ENCODE assay signal across 8 mouse cellular contexts in the genomic region with DNA sequence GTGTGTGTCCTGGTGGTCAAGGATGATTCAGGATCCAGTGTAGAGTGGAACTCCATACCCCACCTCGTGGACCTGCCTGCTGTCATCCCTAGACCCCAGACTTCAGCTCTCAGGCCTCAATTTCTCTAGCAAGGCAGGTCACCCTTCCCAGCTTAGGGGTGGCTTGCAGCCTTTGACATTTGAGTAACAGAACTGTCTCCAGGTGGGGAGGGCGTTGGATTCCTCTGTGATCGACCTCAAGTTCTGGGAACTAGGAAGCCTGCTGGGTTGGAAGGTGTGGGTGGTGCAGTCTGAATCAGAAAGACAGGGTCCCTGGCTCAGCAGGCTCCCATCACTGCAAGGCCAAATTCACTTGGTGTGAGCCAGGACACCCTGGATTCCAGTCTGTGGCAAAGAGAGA. TPM values are rescaled to one million over a fixed set of nuclear protein-coding genes. Genes with fewer than 3 reads are reported as not detected.
DNase-seq lines count a peak whose midpoint lies in the region; ATAC-seq and TF ChIP-seq lines count a peak whose summit lies in the region.
"Had no signal": no experiment of that assay in that cellular context is flagged by ENCODE, and none has a peak within 500 bp of the region (broad histone marks: within the 10 kb centered on the region; RNA-seq: fewer than 3 reads in every experiment).

No protein-coding gene starts in this region.

- TF ChIP-seq POLR2A in bone marrow macrophage, adult 2 months (IDR thresholded peaks at IDR 0.05; ENCODE audit: borderline replicate concordance, low read depth, low read length) = no peak

- no peaks in the 10 kb centered on the region for H3K9me3 ChIP-seq in forebrain, embryonic 15.5 days
- no peaks in the 10 kb centered on the region for H3K9me3 ChIP-seq in midbrain, embryonic 13.5 days

- TF ChIP-seq CTCF in layer of hippocampus, adult 2 months (conservative IDR thresholded peaks at IDR 0.05) = no peak
- no peak for TF ChIP-seq CTCF in bone marrow macrophage, adult 2 months (IDR thresholded peaks at IDR 0.05; ENCODE audit: low read depth, low read length)

- peaks cover 35% of the 10 kb centered on the region for H3K4me1 ChIP-seq in bone marrow macrophage, adult 2 months (ENCODE audit: control insufficient read depth, insufficient read depth, low read length)
- H3K4me1 ChIP-seq in forebrain, embryonic 15.5 days = peaks cover 63% of the 10 kb centered on the region
- peaks cover 74% of the 10 kb centered on the region for H3K4me1 ChIP-seq in midbrain, embryonic 13.5 days (replicated peaks)

- WGBS in forebrain, embryonic 15.5 days = 71% methylated on average over 3 of the region's 3 CpGs
- 74% methylated on average over 3 of the region's 3 CpGs for WGBS in midbrain, embryonic 13.5 days

- ATAC-seq in forebrain, embryonic 15.5 days (replicated peaks) = no peak
- no peak for ATAC-seq in midbrain, embryonic 13.5 days

- H3K27ac ChIP-seq in layer of hippocampus, adult 2 months = peak overlapping the region; percentile 97
- no peak overlapping the region for H3K27ac ChIP-seq in bone marrow macrophage, adult 2 months (ENCODE audit: insufficient read depth, low read depth, low read length)
- H3K27ac ChIP-seq in forebrain, embryonic 15.5 days (replicated peaks) = no peak overlapping the region
- H3K27ac ChIP-seq in midbrain, embryonic 13.5 days = no peak overlapping the region

- no peak overlapping the region for H3K9ac ChIP-seq in forebrain, embryonic 15.5 days (replicated peaks)
- H3K9ac ChIP-seq in midbrain, embryonic 13.5 days (replicated peaks) = peak overlapping the region; percentile 84; the same call in 1 of the 2 replicates

- DNase-seq in layer of hippocampus, adult 2 months (ENCODE audit: low spot score in 2 of 2) = no peak
- DNase-seq in layer of hippocampus, adult 8-10 months (ENCODE audit: low spot score in 2 of 2) = no peak
- no peak for DNase-seq in left cerebral cortex, adult 11 months (ENCODE audit: low spot score)
- DNase-seq in thymus, postnatal 10 days (ENCODE audit: low spot score in 2 of 2) = no peak
- DNase-seq: gastrocnemius, postnatal 10 days had no signal

- H3K36me3 ChIP-seq in forebrain, embryonic 15.5 days = no peaks in the 10 kb centered on the region
- H3K36me3 ChIP-seq in midbrain, embryonic 13.5 days = no peaks in the 10 kb centered on the region

- peak overlapping the region; percentile 59 for H3K4me3 ChIP-seq in layer of hippocampus, adult 2 months
- peak overlapping the region; percentile 92; the same call in 1 of the 2 replicates for H3K4me3 ChIP-seq in bone marrow macrophage, adult 2 months (ENCODE audit: insufficient read depth, low read length)
- no peak overlapping the region for H3K4me3 ChIP-seq in forebrain, embryonic 15.5 days
- H3K4me3 ChIP-seq in midbrain, embryonic 13.5 days (replicated peaks) = 0 out of 2 replicates have a peak overlapping the region, but pooled peaks have one; percentile 75

- 0 out of 2 replicates have a peak overlapping the region, but pooled peaks have one; percentile 76 for H3K4me2 ChIP-seq in forebrain, embryonic 15.5 days (replicated peaks)
- 0 out of 2 replicates have a peak overlapping the region, but pooled peaks have one; percentile 95 for H3K4me2 ChIP-seq in midbrain, embryonic 13.5 days (replicated peaks)

- H3K27me3 ChIP-seq in forebrain, embryonic 15.5 days = no peaks in the 10 kb centered on the region
- H3K27me3 ChIP-seq in midbrain, embryonic 13.5 days = no peaks in the 10 kb centered on the region

RNA-seq across cellular contexts. Expression of a gene that starts 2.2 kb away (rescaled TPM):
- total RNA-seq in layer of hippocampus, adult 2 months (2021) = 10 to 100 TPM; 50.8 to 56.8 TPM
- 10 to 100 TPM; 47.5 to 51.9 (median 49.3) TPM for total RNA-seq in layer of hippocampus, adult 8-10 months (2022)
- 7.7 and 9.3 TPM in 2 replicates for polyA plus RNA-seq in bone marrow macrophage, adult 2 months (2012; ENCODE audit: insufficient read depth, insufficient read length, missing spikeins)
- polyA plus RNA-seq in forebrain, embryonic 15.5 days (2015; fragmentation: Nextera tagmentation; extraction: Ambion mirVana) = 8.0 and 8.5 TPM in 2 replicates
- polyA plus RNA-seq in midbrain, embryonic 13.5 days (2015; fragmentation: Nextera tagmentation; extraction: Ambion mirVana) = 3.7 and 4.5 TPM in 2 replicates

RNA-seq across cellular contexts. Expression of a gene that starts 13.5 kb away (rescaled TPM):
- total RNA-seq in layer of hippocampus, adult 2 months (2021) = 10 to 100 TPM; 51.6 to 52.8 TPM
- 10 to 100 TPM; 45.3 to 53.2 (median 49.5) TPM for total RNA-seq in layer of hippocampus, adult 8-10 months (2022)
- polyA plus RNA-seq in bone marrow macrophage, adult 2 months (2012; ENCODE audit: insufficient read depth, insufficient read length, missing spikeins) = 28.9 and 29.8 TPM in 2 replicates
- 31.3 and 32.9 TPM in 2 replicates for polyA plus RNA-seq in forebrain, embryonic 15.5 days (2015; fragmentation: Nextera tagmentation; extraction: Ambion mirVana)
- polyA plus RNA-seq in midbrain, embryonic 13.5 days (2015; fragmentation: Nextera tagmentation; extraction: Ambion mirVana) = 28.8 and 32.6 TPM in 2 replicates

RNA-seq across cellular contexts. Expression of a gene that starts 15.2 kb away (rescaled TPM):
- 100 to 1,000 TPM; 158 to 166 TPM for total RNA-seq in layer of hippocampus, adult 2 months (2021)
- 100 to 1,000 TPM; 144 to 155 (median 147) TPM for total RNA-seq in layer of hippocampus, adult 8-10 months (2022)
- 63.2 and 67.3 TPM in 2 replicates for polyA plus RNA-seq in bone marrow macrophage, adult 2 months (2012; ENCODE audit: insufficient read depth, insufficient read length, missing spikeins)
- 118 and 120 TPM in 2 replicates for polyA plus RNA-seq in forebrain, embryonic 15.5 days (2015; fragmentation: Nextera tagmentation; extraction: Ambion mirVana)
- 78.5 and 93.4 TPM in 2 replicates for polyA plus RNA-seq in midbrain, embryonic 13.5 days (2015; fragmentation: Nextera tagmentation; extraction: Ambion mirVana)

RNA-seq across cellular contexts. Expression of a gene that starts 27.8 kb away (rescaled TPM):
- total RNA-seq in layer of hippocampus, adult 2 months (2021) = 10 to 100 TPM; 42.9 to 43.1 TPM
- 10 to 100 TPM; 39.3 to 58.6 (median 42.8) TPM for total RNA-seq in layer of hippocampus, adult 8-10 months (2022)
- 29.3 and 35.4 TPM in 2 replicates for polyA plus RNA-seq in bone marrow macrophage, adult 2 months (2012; ENCODE audit: insufficient read depth, insufficient read length, missing spikeins)
- 66.8 and 68.2 TPM in 2 replicates for polyA plus RNA-seq in forebrain, embryonic 15.5 days (2015; fragmentation: Nextera tagmentation; extraction: Ambion mirVana)
- polyA plus RNA-seq in midbrain, embryonic 13.5 days (2015; fragmentation: Nextera tagmentation; extraction: Ambion mirVana) = 60.2 and 60.3 TPM in 2 replicates

RNA-seq across cellular contexts. Expression of a gene that starts 27.8 kb away (rescaled TPM):
- total RNA-seq in layer of hippocampus, adult 2 months (2021) = 1 to 10 TPM; 1.3 to 3.5 TPM
- 1 to 10 TPM; 2.0 to 5.0 (median 3.0) TPM for total RNA-seq in layer of hippocampus, adult 8-10 months (2022)
- polyA plus RNA-seq in bone marrow macrophage, adult 2 months (2012; ENCODE audit: insufficient read depth, insufficient read length, missing spikeins) = 2.2 and 3.2 TPM in 2 replicates
- polyA plus RNA-seq in forebrain, embryonic 15.5 days (2015; fragmentation: Nextera tagmentation; extraction: Ambion mirVana) = 4.5 and 6.4 TPM in 2 replicates
- 6.1 and 7.6 TPM in 2 replicates for polyA plus RNA-seq in midbrain, embryonic 13.5 days (2015; fragmentation: Nextera tagmentation; extraction: Ambion mirVana)
